Mouse (Mus musculus) left cerebral cortex, postnatal 36 days (tissue): ENCODE data around the gene Hist1h2br. TPM values are rescaled to one million over a fixed set of nuclear protein-coding genes. Genes with fewer than 3 reads are reported as not detected.
"Not testable (repeated sequence)": the region's sequence is repeated elsewhere in the genome, so short reads cannot be mapped to it uniquely, and the experiment has no call there.

Experiments used
- DNase-seq, 2 experiments: peaks; one replicate each; pipeline ENCODE4 v3.0.0; 2021 to 2022; ENCODE audit warnings: low spot score in 2 of 2, mixed read lengths in 1 of 2
- intact Hi-C: fragments of 180-260 bp; cut with DNase I; formaldehyde crosslinking; loops from one replicate; pipeline ENCODE4 v1.15.1; 2025
- total RNA-seq, 2 experiments: library from RNA; stranded (reverse); gene quantifications; 2 replicates each; pipeline ENCODE4 v1.2.3; 2021

Hist1h2br gene
- total RNA-seq = 10 to 100 TPM; 35.5 to 38.8 TPM

GRCm38 (mm10) chr13:21833461-21833860, at the start of gene Hist1h2br, which contains the start of gene Hist1h2ap:
Hist1h2br (plus strand) TSS chr13:21833743.
Hist1h2ap (minus strand) TSS chr13:21833507.
- DNase-seq, intact Hi-C loops: not testable (repeated sequence)

- no peak for DNase-seq
- intact Hi-C loops = no loop called here
Measured at GRCm38 (mm10) chr13:21784311-21784710, 49.2 kb upstream of the Hist1h2br start.

- DNase-seq = no peak
- intact Hi-C loops = loop anchor here (2.0 kb wide), 1 partner anchor 36 kb away; the partner anchor contains the start of gene Hist1h4k
Measured at GRCm38 (mm10) chr13:21786189-21786898, 47.2 kb upstream of the Hist1h2br start.

GRCm38 (mm10) chr13:21786899-21787629, 46.5 kb upstream of the Hist1h2br start, which contains the start of the genes Hist1h2an and Hist1h2bp:
Hist1h2an (minus strand) TSS chr13:21787218.
Hist1h2bp (plus strand) TSS chr13:21787461.
- DNase-seq = peak; percentile 84 to 88
- intact Hi-C loops = loop anchor here (2.0 kb wide), 1 partner anchor 36 kb away; the partner anchor contains the start of gene Hist1h4k

- no peak for DNase-seq
- intact Hi-C loops = loop anchor here (2.0 kb wide), 1 partner anchor 37 kb away; the partner anchor contains the start of gene Hist1h4k
Measured at GRCm38 (mm10) chr13:21787760-21788593, 45.6 kb upstream of the Hist1h2br start.

- no peak for DNase-seq
- intact Hi-C loops = no loop called here
Measured at GRCm38 (mm10) chr13:21789925-21790324, 43.6 kb upstream of the Hist1h2br start.

- DNase-seq = no peak
- intact Hi-C loops = no loop called here
Measured at GRCm38 (mm10) chr13:21790601-21791283, 42.8 kb upstream of the Hist1h2br start.

- DNase-seq = no peak
- intact Hi-C loops = no loop called here
Measured at GRCm38 (mm10) chr13:21795584-21795983, 38.0 kb upstream of the Hist1h2br start.

- intact Hi-C loops, DNase-seq: not testable (repeated sequence)
Measured at GRCm38 (mm10) chr13:21797163-21797562, 36.4 kb upstream of the Hist1h2br start.

- DNase-seq, intact Hi-C loops: not testable (repeated sequence)
Measured at GRCm38 (mm10) chr13:21803058-21803457, 30.5 kb upstream of the Hist1h2br start.

GRCm38 (mm10) chr13:21810073-21810472, 23.5 kb upstream of the Hist1h2br start, which contains the start of the genes Hist1h2bq and Hist1h2ao:
Hist1h2bq (minus strand) TSS chr13:21810197.
Hist1h2ao (plus strand) TSS chr13:21810465.
- DNase-seq, intact Hi-C loops: not testable (repeated sequence)

- DNase-seq, intact Hi-C loops: not testable (repeated sequence)
Measured at GRCm38 (mm10) chr13:21811074-21811473, 22.5 kb upstream of the Hist1h2br start.

GRCm38 (mm10) chr13:21811539-21811938, 22.0 kb upstream of the Hist1h2br start, which contains the start of gene Hist1h4m:
Hist1h4m (plus strand) TSS chr13:21811746.
- peak; percentile 43 to 46 for DNase-seq
- intact Hi-C loops = not testable (repeated sequence)

GRCm38 (mm10) chr13:21812092-21812491, 21.5 kb upstream of the Hist1h2br start:
- DNase-seq, intact Hi-C loops: not testable (repeated sequence)

- DNase-seq, intact Hi-C loops: not testable (repeated sequence)
Measured at GRCm38 (mm10) chr13:21820082-21820890, 13.3 kb upstream of the Hist1h2br start.

- no peak for DNase-seq
- intact Hi-C loops = no loop called here
Measured at GRCm38 (mm10) chr13:21828511-21828910, 5.0 kb upstream of the Hist1h2br start.

GRCm38 (mm10) chr13:21830344-21830743, 3.2 kb upstream of the Hist1h2br start:
- DNase-seq = no peak
- intact Hi-C loops = no loop called here
